Mouse (Mus musculus) heart, embryonic 11.5 days (tissue): Measurements from ENCODE around the gene Hist2h2ac. TPM values are rescaled to one million over a fixed set of nuclear protein-coding genes. Genes with fewer than 3 reads are reported as not detected.
"Not testable (repeated sequence)": the region's sequence is repeated elsewhere in the genome, so short reads cannot be mapped to it uniquely, and the experiment has no call there.

Source experiments
- ATAC-seq: fragments of 200-750 bp; cut with Nextera tagmentation; replicated peaks from 2 replicates; pipeline ENCODE4 v1.8.0; 2017; ENCODE audit warnings: moderate library complexity; ENCODE audit not compliant: insufficient number of reproducible peaks, low FRiP score, low TSS enrichment
- H3K27ac ChIP-seq: fragments of 300-500 bp; sonication (generic); 2 replicates; pipeline ENCODE4 v1.5.1; 2014; ENCODE audit warnings: mild to moderate bottlenecking, low read depth, low read length
- H3K27me3 ChIP-seq: fragments of 300-500 bp; sonication (generic); 2 replicates; pipeline ENCODE4 v1.6.1; 2014; ENCODE audit warnings: mild to moderate bottlenecking, low read length, mixed read lengths; ENCODE audit not compliant: control insufficient read depth, insufficient read depth
- H3K36me3 ChIP-seq: fragments of 300-500 bp; sonication (generic); 2 replicates; pipeline ENCODE4 v1.6.1; 2014; ENCODE audit warnings: mild to moderate bottlenecking, low read length, moderate library complexity, mixed read lengths; ENCODE audit not compliant: control insufficient read depth, insufficient read depth
- H3K4me1 ChIP-seq: fragments of 300-500 bp; sonication (generic); 2 replicates; pipeline ENCODE4 v1.6.1; 2014; ENCODE audit warnings: low read length; ENCODE audit not compliant: control insufficient read depth, insufficient read depth
- H3K4me2 ChIP-seq: fragments of 300-500 bp; sonication (generic); 2 replicates; pipeline ENCODE4 v1.6.1; 2014; ENCODE audit warnings: mild to moderate bottlenecking, moderate library complexity
- H3K4me3 ChIP-seq: fragments of 300-500 bp; sonication (generic); 2 replicates; pipeline ENCODE4 v1.5.1; 2014; ENCODE audit warnings: low read depth, low read length
- H3K9ac ChIP-seq: fragments of 300-500 bp; sonication (generic); 2 replicates; pipeline ENCODE4 v1.6.1; 2014; ENCODE audit warnings: mild to moderate bottlenecking, low read depth, low read length, moderate library complexity
- H3K9me3 ChIP-seq: fragments of 300-500 bp; sonication (generic); replicated peaks from 2 replicates; pipeline ENCODE4 v1.6.1; 2016; ENCODE audit warnings: low read length; ENCODE audit not compliant: control insufficient read depth
- WGBS: fragments of 180-500 bp; shearing (Covaris S2); extraction: QIAGEN DNeasy Blood & Tissue Kit; methylation state at CpG from one replicate; pipeline ENCODE4 v1.1.7; 2014; ENCODE audit not compliant: insufficient replicate concordance; 5-methylcytosine and 5-hydroxymethylcytosine counted together
- polyA plus RNA-seq: library from polyadenylated mRNA; unstranded; fragments of >200 nt; fragmentation: Nextera tagmentation; extraction: Ambion mirVana; gene quantifications from 2 replicates; pipeline ENCODE4 v1.2.1, GENCODE M21; 2014

Gene Hist2h2ac
- polyA plus RNA-seq, 1 experiment from 2014 or later = 5.5 TPM

- H3K9ac ChIP-seq = 0 out of 2 replicates have a peak overlapping the region, but pooled peaks have one; percentile 39
- no peaks in the 10 kb centered on the region for H3K4me1 ChIP-seq
- no peaks in the 10 kb centered on the region for H3K9me3 ChIP-seq
- no peak overlapping the region for H3K27ac ChIP-seq
- WGBS = 20% methylated on average over 10 of the region's 10 CpGs
- peak overlapping the region; percentile 24; the same call in 1 of the 2 replicates for H3K4me2 ChIP-seq
- H3K36me3 ChIP-seq = no peaks in the 10 kb centered on the region
- ATAC-seq = no peak
- no peaks in the 10 kb centered on the region for H3K27me3 ChIP-seq
- H3K4me3 ChIP-seq = no peak overlapping the region
Measured at GRCm38 (mm10) chr3:96254683-96255355, 34.1 kb upstream of the Hist2h2ac start.

DNA sequence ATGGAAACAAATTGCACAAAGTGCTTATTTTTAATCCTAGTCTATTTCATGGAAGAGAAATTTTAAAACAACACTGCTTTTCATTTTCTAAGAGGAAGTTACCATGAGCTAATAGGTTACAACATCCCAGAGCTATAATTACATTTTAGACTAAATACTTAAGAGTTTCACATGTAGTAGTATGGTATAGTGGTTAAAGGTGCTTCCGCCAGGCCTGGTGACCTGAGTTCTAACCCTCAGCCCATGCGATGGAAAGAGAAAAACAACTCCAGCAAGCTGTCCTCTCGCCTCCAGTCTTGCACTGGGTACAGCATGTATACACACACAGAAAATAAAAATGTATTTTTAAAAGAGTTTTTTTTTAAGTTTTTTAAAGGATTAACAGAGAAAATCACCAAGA lies 31.1 kb upstream of the Hist2h2ac start:
- Histone ChIP-seq H3K4me3 (no peak overlapping the region), H3K27ac (no peak overlapping the region), H3K9ac (no peak overlapping the region), H3K27me3 (no peaks in the 10 kb centered on the region), H3K36me3 (no peaks in the 10 kb centered on the region), H3K4me1 (0 out of 2 replicates have a peak, but pooled peaks cover 5% of the 10 kb centered on the region), H3K9me3 (no peaks in the 10 kb centered on the region), H3K4me2 (no peak overlapping the region)
- 83% methylated on average over 3 of the region's 3 CpGs for WGBS
- no peak for ATAC-seq

GRCm38 (mm10) chr3:96250890-96251289 lies 30.2 kb upstream of the Hist2h2ac start:
- ATAC-seq = no peak
- Histone ChIP-seq H3K4me3 (no peak overlapping the region), H3K27ac (no peak overlapping the region), H3K27me3 (no peaks in the 10 kb centered on the region), H3K4me2 (no peak overlapping the region), H3K36me3 (no peaks in the 10 kb centered on the region), H3K9ac (no peak overlapping the region), H3K9me3 (no peaks in the 10 kb centered on the region), H3K4me1 (0 out of 2 replicates have a peak, but pooled peaks cover 5% of the 10 kb centered on the region)
- whole genome bisulfite sequencing = 54% methylated on average over 3 of the region's 3 CpGs

DNA sequence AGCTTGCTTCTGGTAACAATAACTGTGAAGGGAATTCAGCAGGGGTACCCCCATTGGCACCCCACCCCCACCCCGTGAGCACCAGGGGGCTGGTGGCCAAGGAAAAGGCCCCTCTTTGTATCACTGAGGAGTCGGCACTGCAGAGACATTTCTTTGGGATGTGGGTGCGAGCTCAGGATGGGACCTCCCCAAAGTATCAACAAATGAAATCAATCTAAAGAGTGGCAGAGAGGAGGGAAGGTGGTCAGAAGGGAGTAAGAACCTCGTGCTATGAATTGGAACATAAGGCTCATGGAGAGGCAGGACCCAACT lies 28.3 kb upstream of the Hist2h2ac start:
- peaks cover 12% of the 10 kb centered on the region for H3K4me1 ChIP-seq
- H3K9me3 ChIP-seq = no peaks in the 10 kb centered on the region
- 48% methylated on average over 4 of the region's 4 CpGs for WGBS
- H3K27me3 ChIP-seq = no peaks in the 10 kb centered on the region
- ATAC-seq = no peak
- 0 out of 2 replicates have a peak overlapping the region, but pooled peaks have one; percentile 35 for H3K27ac ChIP-seq
- H3K36me3 ChIP-seq = no peaks in the 10 kb centered on the region
- peak overlapping the region; percentile 68 for H3K4me2 ChIP-seq
- H3K9ac ChIP-seq = no peak overlapping the region
- H3K4me3 ChIP-seq = peak overlapping the region; percentile 16; the same call in 1 of the 2 replicates

DNA sequence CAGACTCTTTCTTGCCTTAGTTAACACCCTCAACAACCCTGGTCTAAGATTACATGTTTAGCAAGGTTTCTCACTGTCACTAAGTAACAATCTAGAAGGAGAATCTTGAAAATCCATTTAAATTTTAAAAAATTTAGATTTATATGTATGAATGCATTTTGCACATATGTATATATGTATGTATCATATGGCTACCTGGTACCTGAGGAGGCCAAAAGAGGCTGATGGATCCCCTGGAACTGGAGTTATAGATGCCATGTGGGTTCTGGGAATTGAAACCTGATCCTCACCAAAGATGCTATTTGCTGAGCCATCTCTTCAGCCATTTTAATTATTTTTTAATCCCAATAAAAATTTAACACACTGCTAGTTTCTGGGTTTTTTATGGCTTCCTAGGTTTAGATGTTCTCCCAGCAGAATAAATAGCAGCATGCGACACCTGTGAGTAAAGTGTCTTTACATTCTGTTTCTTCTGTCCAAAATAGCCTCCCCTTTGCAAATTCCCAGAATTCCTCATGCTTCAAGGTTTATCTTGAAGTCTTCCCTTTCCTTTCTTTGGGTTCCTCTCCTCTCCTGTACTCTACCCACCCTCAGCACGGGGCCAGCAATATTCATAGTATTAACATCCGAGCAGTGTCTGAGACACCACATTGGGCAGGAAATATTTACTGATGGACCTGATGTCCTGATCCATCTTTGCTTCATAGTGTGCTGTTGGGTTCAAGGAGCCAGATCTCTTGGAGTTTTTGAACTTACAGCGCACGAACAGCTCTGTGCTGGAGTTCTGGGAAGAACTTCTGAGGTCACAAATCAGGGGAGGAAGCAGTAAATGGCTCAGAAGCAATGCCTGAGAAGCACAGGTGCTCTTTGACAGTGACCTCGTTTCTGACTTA lies 27.7 kb upstream of the Hist2h2ac start:
- Histone ChIP-seq H3K36me3 (no peaks in the 10 kb centered on the region), H3K4me1 (peaks cover 14% of the 10 kb centered on the region), H3K27me3 (no peaks in the 10 kb centered on the region), H3K4me3 (peak overlapping the region; percentile 39), H3K27ac (peak overlapping the region; percentile 35; the same call in 1 of the 2 replicates), H3K4me2 (peak overlapping the region; percentile 68), H3K9me3 (no peaks in the 10 kb centered on the region), H3K9ac (peak overlapping the region; percentile 66; the same call in 1 of the 2 replicates)
- WGBS = 46% methylated on average over 6 of the region's 6 CpGs
- ATAC-seq = no peak

- peaks cover 14% of the 10 kb centered on the region for H3K4me1 ChIP-seq
- no peaks in the 10 kb centered on the region for H3K9me3 ChIP-seq
- no peaks in the 10 kb centered on the region for H3K27me3 ChIP-seq
- no peak for ATAC-seq
- H3K36me3 ChIP-seq = no peaks in the 10 kb centered on the region
- H3K4me3 ChIP-seq = peak overlapping the region; percentile 39
- peak overlapping the region; percentile 46 for H3K27ac ChIP-seq
- peak overlapping the region; percentile 66 for H3K9ac ChIP-seq
- WGBS = 3% methylated on average over 11 of the region's 11 CpGs
- H3K4me2 ChIP-seq = peak overlapping the region; percentile 68
Measured at GRCm38 (mm10) chr3:96247356-96248140, 26.9 kb upstream of the Hist2h2ac start.

DNA sequence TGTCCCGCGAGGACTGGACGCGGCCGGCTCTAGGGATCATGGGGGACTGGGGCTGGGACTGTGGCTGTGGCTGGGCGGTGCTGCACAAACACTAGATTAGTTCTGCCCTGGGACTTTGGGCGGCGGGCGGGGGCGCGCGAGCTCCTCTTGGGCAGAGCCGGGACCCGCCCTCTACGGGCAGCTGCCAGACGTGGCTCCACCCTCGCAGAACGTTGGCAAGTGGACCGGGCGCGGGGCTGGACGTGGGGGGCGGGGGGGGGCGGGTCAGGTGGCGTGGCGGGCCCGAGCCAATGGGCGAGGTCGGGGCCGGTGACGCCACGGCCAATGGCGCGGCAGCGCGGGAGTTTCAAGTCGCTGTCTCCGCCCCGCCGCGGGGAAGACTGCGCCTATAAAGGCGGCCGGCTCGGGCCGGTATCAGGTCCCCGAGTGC lies 25.8 kb upstream of the Hist2h2ac start, which contains the start of gene Hist2h3c1:
Gene Hist2h3c1 (plus strand): TSS at position 259 of the 430 bp plus-strand sequence.
- ATAC-seq = peak; percentile 89
- H3K27me3 ChIP-seq, H3K9me3 ChIP-seq, H3K36me3 ChIP-seq: not testable (repeated sequence)
- Histone ChIP-seq H3K9ac (peak within 1 kb of the TSS; percentile 66), H3K4me3 (peak within 1 kb of the TSS; percentile 39), H3K4me1 (peaks cover 14% of the 10 kb centered on the region), H3K4me2 (peak within 1 kb of the TSS; percentile 68), H3K27ac (peak within 1 kb of the TSS; percentile 62)
- 0% methylated on average over 1 of the region's 47 CpGs for WGBS

DNA sequence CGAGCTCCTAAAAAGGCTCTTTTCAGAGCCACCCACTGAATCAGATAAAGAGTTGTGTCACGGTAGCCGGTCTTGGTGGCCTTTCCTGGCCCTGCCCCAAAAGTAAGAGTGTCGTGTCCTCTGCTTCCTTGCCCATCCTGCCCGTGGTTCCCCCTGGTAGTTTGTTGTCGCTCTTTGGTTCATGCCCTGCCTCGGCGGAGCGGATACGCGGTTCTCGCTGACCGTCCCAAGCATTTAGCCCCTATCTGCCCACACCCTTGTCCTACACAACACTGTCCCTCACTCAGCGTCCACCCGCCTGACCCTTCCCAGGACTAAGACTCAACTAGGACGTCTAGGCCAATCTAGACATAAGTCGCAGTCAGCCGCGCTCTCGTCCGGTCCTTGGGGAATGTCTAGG lies 25.3 kb upstream of the Hist2h2ac start:
- WGBS = 0% methylated on average over 10 of the region's 21 CpGs
- H3K9ac ChIP-seq, H3K27me3 ChIP-seq, ATAC-seq, H3K9me3 ChIP-seq, H3K36me3 ChIP-seq: not testable (repeated sequence)
- H3K4me1 ChIP-seq = peaks cover 14% of the 10 kb centered on the region
- H3K4me2 ChIP-seq = peak overlapping the region; percentile 41
- H3K27ac ChIP-seq = peak overlapping the region; percentile 62; the same call in 1 of the 2 replicates
- peak overlapping the region; percentile 25; the same call in 1 of the 2 replicates for H3K4me3 ChIP-seq
